Mouse (Mus musculus): ENCODE measurements around the gene Tmed9. TPM values are rescaled to one million over a fixed set of nuclear protein-coding genes. Genes with fewer than 3 reads are reported as not detected.
"Not testable (repeated sequence)": the region's sequence is repeated elsewhere in the genome, so short reads cannot be mapped to it uniquely, and the experiment has no call there.

The Tmed9 gene
- polyA plus RNA-seq, 1 experiment from 2014 or later: 141 TPM

DNA sequence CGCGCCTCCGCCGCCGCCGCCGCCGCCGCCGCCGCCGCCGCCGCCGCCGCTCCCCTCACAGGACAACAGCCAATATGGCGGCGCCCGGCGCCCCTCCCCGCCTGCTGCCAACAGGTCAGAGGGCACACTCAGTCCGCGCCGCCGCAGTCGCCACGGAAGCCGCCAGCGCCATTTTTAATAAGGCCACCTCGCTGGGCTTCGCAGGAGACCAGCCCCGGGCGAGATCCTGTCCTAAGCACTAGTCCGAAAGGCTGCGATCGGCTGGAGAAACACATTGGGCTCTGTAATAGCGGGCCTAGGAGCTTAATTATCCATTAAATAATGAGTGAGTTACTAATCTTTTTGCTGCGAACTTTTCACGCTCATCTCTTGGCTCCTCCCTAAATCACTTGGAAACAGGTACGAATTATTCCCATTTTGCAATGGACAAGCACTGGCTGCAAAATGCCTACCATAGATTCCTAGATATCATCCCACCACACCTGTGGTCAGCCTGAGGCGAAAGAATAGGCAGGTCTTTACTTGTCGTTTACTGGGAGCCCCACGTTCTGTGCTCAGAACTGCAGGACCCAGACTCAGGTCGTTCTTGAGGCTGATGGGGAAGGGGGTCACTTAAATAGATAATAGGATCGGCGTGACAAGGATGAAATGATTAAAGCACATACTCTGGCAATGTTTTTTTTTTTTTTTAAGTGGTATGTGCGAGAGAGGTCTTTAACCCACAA is 2.3 kb upstream of the Tmed9 start, which contains the start of gene Fam193b:
Fam193b (minus strand) TSS at position 94 of the 725 bp plus-strand sequence.
- Histone ChIP-seq H3K27me3 (ENCODE audit: poor library complexity, severe bottlenecking) (no peaks in the 10 kb centered on the region), H3K9me3 (no peaks in the 10 kb centered on the region), H3K36me3 (replicated peaks) (peaks cover 30% of the 10 kb centered on the region), H3K4me1 (peaks cover 28% of the 10 kb centered on the region), H3K27ac (peak within 1 kb of the TSS; percentile 96), H3K4me3 (peak within 1 kb of the TSS; percentile 99)
- 3% methylated on average over 46 of the region's 47 CpGs for WGBS
- DNase-seq (ENCODE audit: extremely low spot score, low spot score): peak; percentile 95

DNA sequence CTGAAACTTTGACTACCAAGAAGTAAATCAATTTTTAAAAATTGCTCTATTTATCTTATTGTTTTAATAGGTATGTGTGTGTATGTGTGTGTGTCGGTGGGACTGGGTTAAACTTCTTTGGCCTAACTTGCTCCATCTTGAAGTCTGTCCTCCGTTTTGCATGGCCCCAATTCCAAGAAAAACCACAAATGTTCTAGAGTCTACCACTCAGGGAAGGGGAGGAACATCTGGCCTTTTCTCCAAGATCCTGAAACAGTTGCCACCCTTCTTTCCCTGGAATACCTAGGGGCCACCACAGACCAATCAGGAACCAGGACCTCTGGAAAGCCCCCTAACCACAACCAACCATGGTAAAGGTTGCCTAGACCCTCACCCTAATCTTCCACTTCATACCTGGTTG is 1.6 kb upstream of the Tmed9 start:
- no peaks in the 10 kb centered on the region for H3K27me3 ChIP-seq (ENCODE audit: poor library complexity, severe bottlenecking)
- no peak overlapping the region; the same call in 1 of the 2 replicates for H3K27ac ChIP-seq
- no peak for DNase-seq (ENCODE audit: extremely low spot score, low spot score)
- no peaks in the 10 kb centered on the region for H3K9me3 ChIP-seq
- peaks cover 22% of the 10 kb centered on the region for H3K36me3 ChIP-seq (replicated peaks)
- peaks cover 28% of the 10 kb centered on the region for H3K4me1 ChIP-seq
- 84% methylated on average over 2 of the region's 2 CpGs for WGBS
- H3K4me3 ChIP-seq: peak overlapping the region; percentile 99; the same call in 1 of the 2 replicates

DNA sequence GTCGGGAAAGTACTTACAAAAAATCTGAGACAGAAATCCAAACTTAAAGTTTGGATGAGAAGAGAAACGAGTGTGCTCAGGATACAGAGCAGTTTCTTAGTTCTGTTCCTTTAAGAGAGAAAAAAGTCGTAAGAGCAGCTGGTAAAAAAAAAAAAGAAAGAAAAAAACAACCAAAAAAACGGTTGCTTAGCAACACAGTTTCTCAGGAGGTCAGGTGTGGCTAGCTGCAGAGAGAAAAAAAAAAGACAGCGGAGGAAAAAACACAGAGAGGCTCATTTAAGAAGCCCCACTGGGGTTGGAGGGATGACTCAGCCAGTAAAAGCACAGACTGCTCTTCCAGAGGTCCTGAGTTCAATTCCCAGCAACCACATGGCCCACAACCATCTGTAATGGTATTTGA is 789 bp downstream of the Tmed9 start:
- 89% methylated on average over 5 of the region's 5 CpGs for WGBS
- H3K36me3 ChIP-seq (replicated peaks): peaks cover 1% of the 10 kb centered on the region; the same call in 1 of the 2 replicates
- no peaks in the 10 kb centered on the region; the same call in 1 of the 2 replicates for H3K9me3 ChIP-seq
- no peak overlapping the region for H3K4me3 ChIP-seq
- H3K27me3 ChIP-seq (ENCODE audit: poor library complexity, severe bottlenecking): no peaks in the 10 kb centered on the region
- no peak for DNase-seq (ENCODE audit: extremely low spot score, low spot score)
- peaks cover 21% of the 10 kb centered on the region for H3K4me1 ChIP-seq
- no peak overlapping the region for H3K27ac ChIP-seq

DNA sequence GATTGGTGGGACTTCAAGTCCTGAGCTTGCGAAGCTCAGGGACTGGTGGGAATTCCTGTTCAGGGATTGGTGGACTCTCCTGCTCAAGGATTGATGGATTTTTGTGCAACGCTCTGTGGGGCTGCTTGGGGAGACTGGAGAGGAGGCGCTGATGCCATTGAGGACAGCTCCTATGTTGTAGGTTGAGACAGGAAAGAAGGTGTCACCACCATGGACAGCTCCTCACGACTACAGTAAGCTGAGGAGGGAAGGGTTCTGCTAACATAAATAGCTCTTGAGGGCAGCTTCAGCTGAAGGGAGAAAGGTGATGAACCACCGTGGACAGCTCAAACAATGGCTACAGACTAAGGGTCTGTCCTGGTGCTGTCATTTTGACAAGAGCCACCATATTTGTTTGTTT is 2.4 kb downstream of the Tmed9 start:
- DNase-seq (ENCODE audit: extremely low spot score, low spot score): no peak
- no peak overlapping the region for H3K4me3 ChIP-seq
- WGBS: 64% methylated on average over 5 of the region's 5 CpGs
- no peak overlapping the region for H3K27ac ChIP-seq
- peaks cover 12% of the 10 kb centered on the region for H3K4me1 ChIP-seq
- no peaks in the 10 kb centered on the region for H3K27me3 ChIP-seq (ENCODE audit: poor library complexity, severe bottlenecking)
- H3K36me3 ChIP-seq (replicated peaks): no peaks in the 10 kb centered on the region; the same call in 1 of the 2 replicates
- H3K9me3 ChIP-seq: no peaks in the 10 kb centered on the region; the same call in 1 of the 2 replicates

DNA sequence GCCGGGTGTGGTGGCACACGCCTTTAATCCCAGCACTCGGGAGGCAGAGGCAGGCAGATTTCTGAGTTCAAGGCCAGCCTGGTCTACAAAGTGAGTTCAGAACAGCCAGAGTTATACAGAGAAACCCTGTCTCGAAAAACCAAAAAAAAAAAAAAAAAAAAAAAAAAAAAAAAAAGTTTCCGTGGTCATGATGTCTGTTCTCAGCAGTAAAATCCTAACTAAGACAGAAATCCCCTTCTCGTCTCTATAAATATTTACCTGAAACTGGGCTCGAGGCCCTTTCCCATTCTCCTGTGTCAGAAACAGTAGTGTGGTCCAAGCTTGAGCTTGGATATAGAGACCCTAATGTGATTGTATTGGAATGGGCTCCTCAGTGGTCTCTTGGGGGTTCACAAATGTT is 3.3 kb downstream of the Tmed9 start:
- not testable (repeated sequence) for DNase-seq (ENCODE audit: extremely low spot score, low spot score); H3K4me1 ChIP-seq; H3K4me3 ChIP-seq; H3K36me3 ChIP-seq (replicated peaks); H3K27me3 ChIP-seq (ENCODE audit: poor library complexity, severe bottlenecking); H3K27ac ChIP-seq; H3K9me3 ChIP-seq
- 91% methylated on average over 7 of the region's 7 CpGs for WGBS

DNA sequence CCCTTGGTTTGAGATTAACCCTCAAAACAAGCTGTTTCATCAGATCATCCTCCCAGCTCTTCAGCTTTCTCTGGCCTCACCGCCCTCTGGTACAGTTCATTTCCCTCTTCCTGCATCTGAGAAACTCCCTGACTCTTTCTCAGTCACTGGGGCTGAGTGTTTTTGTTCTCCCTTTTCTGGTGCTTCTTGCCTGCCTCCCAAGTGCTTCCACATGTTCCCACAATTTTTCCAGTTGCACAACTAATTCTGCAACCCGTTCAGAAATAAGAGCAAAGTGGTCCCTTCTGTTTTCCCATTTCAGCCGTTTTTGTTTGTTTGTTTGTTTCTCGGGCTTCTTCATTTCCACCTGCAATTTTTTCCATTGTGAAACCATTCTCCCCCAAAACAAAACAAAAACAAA is 4.6 kb downstream of the Tmed9 start:
- Histone ChIP-seq H3K4me3 (no peak overlapping the region), H3K4me1 (no peaks in the 10 kb centered on the region), H3K27me3 (ENCODE audit: poor library complexity, severe bottlenecking) (no peaks in the 10 kb centered on the region), H3K27ac (no peak overlapping the region), H3K9me3 (no peaks in the 10 kb centered on the region; the same call in 1 of the 2 replicates), H3K36me3 (replicated peaks) (no peaks in the 10 kb centered on the region; the same call in 1 of the 2 replicates)
- 86% methylated on average over 4 of the region's 4 CpGs for WGBS
- no peak for DNase-seq (ENCODE audit: extremely low spot score, low spot score)

DNA sequence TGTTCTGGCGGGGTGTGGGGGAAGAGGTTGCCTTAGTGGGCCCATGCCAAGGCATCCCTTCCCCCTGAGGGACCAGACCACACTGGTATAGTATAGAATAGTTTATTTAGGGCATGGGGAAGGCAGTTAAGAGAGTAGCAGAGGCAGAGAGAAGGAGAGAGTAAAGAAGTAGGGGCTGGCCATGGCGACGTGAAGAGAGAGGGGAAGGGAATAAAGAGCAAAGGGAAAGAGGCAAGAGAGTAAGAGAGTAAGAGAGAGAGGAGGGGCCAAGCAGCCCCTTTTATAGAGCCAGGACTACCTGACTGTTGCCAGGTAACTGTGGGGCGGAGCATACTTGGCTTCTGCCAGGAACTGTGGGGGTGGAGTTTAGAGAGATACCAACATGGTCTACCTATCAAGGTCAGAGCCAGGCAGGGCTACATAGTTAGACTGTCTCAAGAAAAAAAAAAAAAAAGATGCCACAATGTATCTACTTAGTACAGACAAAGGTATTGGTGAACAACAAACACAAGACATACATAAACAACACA is 18.5 kb downstream of the Tmed9 start:
- DNase-seq (ENCODE audit: extremely low spot score, low spot score): no peak
- peak overlapping the region; percentile 89; the same call in 1 of the 2 replicates for H3K4me3 ChIP-seq
- 71% methylated on average over 4 of the region's 4 CpGs for WGBS
- no peaks in the 10 kb centered on the region for H3K9me3 ChIP-seq
- no peak overlapping the region for H3K27ac ChIP-seq
- H3K27me3 ChIP-seq (ENCODE audit: poor library complexity, severe bottlenecking): peaks cover 6% of the 10 kb centered on the region
- peaks cover 16% of the 10 kb centered on the region for H3K4me1 ChIP-seq
- peaks cover 29% of the 10 kb centered on the region for H3K36me3 ChIP-seq (replicated peaks)

DNA sequence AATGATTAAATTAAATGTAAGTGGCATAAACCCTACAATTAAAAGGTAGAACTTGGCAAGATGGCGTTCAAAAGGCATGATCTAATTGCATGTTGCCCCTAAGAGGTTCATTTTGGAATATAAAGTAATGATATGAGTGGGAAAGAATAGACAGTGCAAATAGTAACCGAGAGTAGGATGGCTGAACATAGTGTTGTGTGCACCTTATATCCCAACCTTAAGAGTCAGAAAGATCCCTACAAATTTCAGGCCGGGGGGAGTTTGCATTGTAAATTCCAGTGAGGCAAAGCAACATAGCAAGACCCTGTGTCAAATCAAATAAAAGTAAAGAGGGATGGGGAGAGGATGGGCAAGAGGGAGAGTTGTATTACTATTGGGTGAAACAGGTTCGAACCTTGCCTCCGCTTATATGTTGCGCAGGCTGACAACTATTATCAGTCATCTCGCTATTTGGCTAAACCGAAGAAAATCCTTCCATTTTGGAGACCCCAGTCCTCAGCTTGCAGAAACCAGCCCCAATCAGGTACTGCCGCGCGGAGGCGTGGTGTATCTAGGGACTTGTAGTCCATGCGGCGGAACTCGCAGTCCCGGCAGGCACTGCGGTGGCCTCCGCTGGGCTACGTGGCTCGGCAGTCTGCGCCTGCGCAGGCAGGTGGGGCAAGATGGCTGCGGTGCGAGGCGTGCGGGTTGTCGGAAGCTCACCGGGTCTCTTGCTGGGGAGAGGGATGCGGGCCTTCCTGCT is 19.2 kb downstream of the Tmed9 start:
- Histone ChIP-seq H3K4me3 (peak overlapping the region; percentile 89), H3K4me1 (peaks cover 16% of the 10 kb centered on the region), H3K36me3 (replicated peaks) (peaks cover 35% of the 10 kb centered on the region), H3K9me3 (no peaks in the 10 kb centered on the region), H3K27ac (peak overlapping the region; percentile 92), H3K27me3 (ENCODE audit: poor library complexity, severe bottlenecking) (peaks cover 6% of the 10 kb centered on the region)
- DNase-seq (ENCODE audit: extremely low spot score, low spot score): peak; percentile 97
- WGBS: 5% methylated on average over 29 of the region's 29 CpGs

DNA sequence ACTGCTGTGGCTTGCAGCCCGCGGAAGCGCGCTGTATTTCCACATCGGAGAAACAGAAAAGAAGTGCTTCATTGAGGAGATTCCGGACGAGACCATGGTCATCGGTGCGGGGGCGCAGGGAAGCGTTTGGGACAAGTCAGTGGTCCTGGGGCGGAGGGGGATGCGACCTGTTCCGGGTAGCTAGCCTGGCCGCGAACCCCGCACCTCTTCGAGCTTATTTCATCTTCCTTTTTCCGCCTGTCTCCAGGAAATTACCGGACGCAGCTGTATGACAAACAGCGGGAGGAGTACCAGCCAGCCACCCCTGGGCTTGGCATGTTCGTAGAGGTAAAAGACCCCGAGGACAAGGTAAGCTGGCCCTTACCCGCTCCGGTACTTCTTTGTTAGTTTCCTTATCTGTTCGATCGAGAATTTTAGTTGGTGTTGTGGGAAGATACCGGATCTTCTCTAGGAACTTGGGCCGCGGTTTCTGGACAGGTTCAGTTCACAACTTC is 19.8 kb downstream of the Tmed9 start:
- H3K27ac ChIP-seq: peak overlapping the region; percentile 92
- under 1% methylated on average over 31 of the region's 31 CpGs for WGBS
- DNase-seq (ENCODE audit: extremely low spot score, low spot score): no peak
- peaks cover 42% of the 10 kb centered on the region for H3K36me3 ChIP-seq (replicated peaks)
- peaks cover 6% of the 10 kb centered on the region for H3K27me3 ChIP-seq (ENCODE audit: poor library complexity, severe bottlenecking)
- H3K9me3 ChIP-seq: no peaks in the 10 kb centered on the region
- H3K4me1 ChIP-seq: peaks cover 16% of the 10 kb centered on the region
- peak overlapping the region; percentile 89 for H3K4me3 ChIP-seq

DNA sequence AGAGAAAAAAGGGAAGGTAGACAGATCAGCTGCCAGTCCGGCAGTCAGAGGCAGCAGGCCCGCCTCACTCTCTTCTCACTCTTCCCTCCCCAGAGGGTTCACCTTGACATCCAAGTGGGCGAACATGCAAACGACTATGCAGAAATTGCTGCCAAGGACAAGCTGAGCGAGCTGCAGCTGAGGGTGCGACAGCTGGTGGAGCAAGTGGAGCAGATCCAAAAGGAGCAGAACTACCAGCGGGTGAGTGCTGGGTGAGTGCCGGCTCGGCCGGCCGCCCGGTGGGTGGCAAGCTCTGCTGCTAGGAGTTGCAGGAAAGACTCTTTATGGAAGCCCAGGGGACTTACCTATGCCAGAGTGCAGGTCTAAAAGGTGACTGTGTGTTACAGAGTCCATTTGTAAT is 21.8 kb downstream of the Tmed9 start:
- no peak overlapping the region for H3K27ac ChIP-seq
- H3K4me3 ChIP-seq: peak overlapping the region; percentile 3; the same call in 1 of the 2 replicates
- H3K9me3 ChIP-seq: no peaks in the 10 kb centered on the region
- no peak for DNase-seq (ENCODE audit: extremely low spot score, low spot score)
- H3K27me3 ChIP-seq (ENCODE audit: poor library complexity, severe bottlenecking): peaks cover 6% of the 10 kb centered on the region
- WGBS: 92% methylated on average over 12 of the region's 12 CpGs
- peaks cover 45% of the 10 kb centered on the region for H3K36me3 ChIP-seq (replicated peaks)
- peaks cover 29% of the 10 kb centered on the region for H3K4me1 ChIP-seq

DNA sequence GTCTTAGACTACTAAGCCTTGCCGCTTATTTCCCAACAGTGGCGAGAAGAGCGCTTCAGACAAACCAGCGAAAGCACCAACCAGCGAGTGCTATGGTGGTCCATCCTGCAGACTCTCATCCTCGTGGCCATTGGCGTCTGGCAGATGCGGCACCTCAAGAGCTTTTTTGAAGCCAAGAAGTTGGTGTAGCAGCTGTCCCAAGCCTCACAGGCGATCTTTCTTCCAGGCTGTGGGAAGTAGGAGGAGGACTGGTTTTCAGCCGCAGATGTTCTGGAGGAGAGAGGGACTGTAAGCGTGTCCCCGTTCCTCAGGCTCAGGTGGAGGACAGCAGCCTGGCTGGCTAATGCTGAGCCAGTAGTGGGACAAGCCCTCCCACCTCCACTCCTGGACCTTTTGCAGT is 23.3 kb downstream of the Tmed9 start:
- Histone ChIP-seq H3K4me3 (no peak overlapping the region), H3K36me3 (replicated peaks) (peaks cover 45% of the 10 kb centered on the region), H3K4me1 (peaks cover 37% of the 10 kb centered on the region), H3K27ac (no peak overlapping the region), H3K27me3 (ENCODE audit: poor library complexity, severe bottlenecking) (no peaks in the 10 kb centered on the region), H3K9me3 (no peaks in the 10 kb centered on the region)
- DNase-seq (ENCODE audit: extremely low spot score, low spot score): no peak
- 95% methylated on average over 12 of the region's 12 CpGs for WGBS

DNA sequence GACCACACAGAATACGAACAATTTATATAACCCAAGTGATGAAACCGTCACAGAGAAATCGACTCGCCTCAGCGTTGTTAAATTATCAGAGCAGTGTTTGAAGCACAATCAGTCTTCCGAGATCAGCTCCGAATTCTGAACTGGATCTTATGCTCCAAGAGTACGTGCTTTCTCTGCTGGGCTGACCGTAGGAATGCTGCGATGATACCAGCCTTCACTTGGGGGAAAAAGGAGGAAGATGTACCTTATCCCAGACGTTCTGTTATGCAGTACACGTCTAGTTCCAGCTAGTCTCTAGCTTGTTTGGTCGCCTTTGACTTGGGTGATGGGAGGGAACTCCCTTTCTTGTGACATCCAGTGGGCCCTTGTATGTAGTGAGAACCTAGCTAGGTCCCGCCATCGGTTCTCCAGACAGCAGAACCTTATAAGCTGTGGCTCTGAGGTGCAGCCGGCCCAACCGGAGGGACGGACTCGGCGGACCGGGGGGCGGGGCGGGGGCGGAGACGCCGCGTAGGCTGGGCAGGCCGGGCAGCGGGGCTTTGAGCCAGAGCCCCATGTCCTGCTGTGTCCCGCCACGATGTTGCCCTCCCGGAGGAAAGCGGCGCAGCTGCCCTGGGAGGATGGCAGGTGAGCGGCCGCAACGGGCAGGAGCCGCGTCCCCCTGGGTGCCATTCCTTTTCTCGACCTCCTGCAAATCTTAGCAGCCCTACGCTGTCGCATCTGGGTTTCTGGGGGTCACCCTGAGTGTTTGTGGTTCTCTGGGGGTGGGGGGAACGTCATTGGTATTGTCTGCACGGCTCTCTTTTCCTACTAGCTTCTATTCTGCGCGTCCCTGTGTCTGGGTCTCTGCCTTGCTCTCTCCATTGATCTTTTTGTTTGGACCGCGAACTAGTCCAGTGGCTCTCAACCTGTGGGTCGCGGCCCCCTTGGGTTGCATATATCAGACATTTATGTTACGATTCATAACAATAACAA is 26.3 kb downstream of the Tmed9 start, which contains the start of gene B4galt7:
B4galt7 (plus strand) TSS at position 331 of the 975 bp plus-strand sequence.
- Histone ChIP-seq H3K4me1 (peaks cover 20% of the 10 kb centered on the region), H3K4me3 (peak within 1 kb of the TSS; percentile 64), H3K27me3 (ENCODE audit: poor library complexity, severe bottlenecking) (no peaks in the 10 kb centered on the region), H3K27ac (peak within 1 kb of the TSS; percentile 81), H3K36me3 (replicated peaks) (peaks cover 52% of the 10 kb centered on the region), H3K9me3 (no peaks in the 10 kb centered on the region)
- WGBS: 10% methylated on average over 51 of the region's 51 CpGs
- DNase-seq (ENCODE audit: extremely low spot score, low spot score): peak; percentile 77
